Mouse (Mus musculus) liver, embryonic 13.5 days (tissue): ENCODE measurements around the gene Pxk. TPM values are rescaled to one million over a fixed set of nuclear protein-coding genes. Genes with fewer than 3 reads are reported as not detected.

Experiments used
- ATAC-seq: fragments of 200-750 bp; cut with Nextera tagmentation; 2 replicates; pipeline ENCODE4 v1.8.0; 2017; ENCODE audit warnings: low read depth, mild to moderate bottlenecking, moderate number of reproducible peaks, moderate library complexity
- DNase-seq: peaks from one replicate; pipeline ENCODE4 v3.0.0; 2022
- H3K27ac ChIP-seq: fragments of 300-500 bp; sonication (generic); 2 replicates; pipeline ENCODE4 v1.5.1; 2015; ENCODE audit warnings: moderate library complexity, mild to moderate bottlenecking, inconsistent platforms
- H3K27me3 ChIP-seq: fragments of 300-500 bp; sonication (generic); 2 replicates; pipeline ENCODE4 v1.6.1; 2015; ENCODE audit warnings: mild to moderate bottlenecking, inconsistent platforms
- H3K36me3 ChIP-seq: fragments of 300-500 bp; sonication (generic); 2 replicates; pipeline ENCODE4 v1.6.1; 2015; ENCODE audit warnings: mild to moderate bottlenecking, inconsistent platforms
- H3K4me1 ChIP-seq: fragments of 300-500 bp; sonication (generic); replicated peaks from 2 replicates; pipeline ENCODE4 v1.6.1; 2015; ENCODE audit warnings: inconsistent platforms
- H3K4me2 ChIP-seq: fragments of 300-500 bp; sonication (generic); 2 replicates; pipeline ENCODE4 v1.6.1; 2015; ENCODE audit warnings: inconsistent platforms, mild to moderate bottlenecking, moderate library complexity
- H3K4me3 ChIP-seq: fragments of 300-500 bp; sonication (generic); replicated peaks from 2 replicates; pipeline ENCODE4 v1.5.1; 2015; ENCODE audit warnings: mild to moderate bottlenecking, inconsistent platforms
- H3K9ac ChIP-seq: fragments of 300-500 bp; sonication (generic); 2 replicates; pipeline ENCODE4 v1.6.1; 2015; ENCODE audit warnings: mild to moderate bottlenecking, inconsistent platforms
- H3K9me3 ChIP-seq: fragments of 300-500 bp; sonication (generic); replicated peaks from 2 replicates; pipeline ENCODE4 v1.6.1; 2016; ENCODE audit warnings: inconsistent platforms
- WGBS: fragments of 180-500 bp; shearing (Covaris S2); methylation state at CpG from one replicate; pipeline ENCODE4 v1.1.7; 2015; ENCODE audit not compliant: insufficient replicate concordance; 5-methylcytosine and 5-hydroxymethylcytosine counted together
- polyA plus RNA-seq: library from polyadenylated mRNA; unstranded; fragments of >200 nt; fragmentation: Nextera tagmentation; extraction: Ambion mirVana; gene quantifications from 2 replicates; pipeline ENCODE4 v1.2.1, GENCODE M21; 2015

Gene Pxk
- 9.7 and 13.1 TPM in 2 replicates for polyA plus RNA-seq

GRCm38 (mm10) chr14:8097978-8098686 lies at the start of gene Pxk:
TSS of gene Pxk (plus strand) at chr14:8098211.
- peak; percentile 81 for DNase-seq
- Histone ChIP-seq H3K9me3 (no peaks in the 10 kb centered on the region), H3K27ac (peak within 1 kb of the TSS; percentile 54; the same call in 1 of the 2 replicates), H3K4me3 (peak within 1 kb of the TSS; percentile 81), H3K4me1 (peaks cover 39% of the 10 kb centered on the region), H3K4me2 (peak within 1 kb of the TSS; percentile 89), H3K9ac (peak within 1 kb of the TSS; percentile 82), H3K27me3 (no peaks in the 10 kb centered on the region), H3K36me3 (no peaks in the 10 kb centered on the region)
- peak; percentile 94 for ATAC-seq
- under 1% methylated on average over 79 of the region's 89 CpGs for WGBS

GRCm38 (mm10) chr14:8049334-8049733 lies 48.7 kb upstream of the Pxk start:
- no peak overlapping the region for H3K9ac ChIP-seq
- no peak overlapping the region for H3K4me3 ChIP-seq
- no peaks in the 10 kb centered on the region for H3K27me3 ChIP-seq
- ATAC-seq, result no peak
- no peak for DNase-seq
- 79% methylated on average over 10 of the region's 10 CpGs for WGBS
- H3K4me1 ChIP-seq, result no peaks in the 10 kb centered on the region
- no peak overlapping the region for H3K27ac ChIP-seq
- no peaks in the 10 kb centered on the region for H3K9me3 ChIP-seq
- no peaks in the 10 kb centered on the region for H3K36me3 ChIP-seq
- no peak overlapping the region for H3K4me2 ChIP-seq

GRCm38 (mm10) chr14:8051869-8052268 lies 46.1 kb upstream of the Pxk start:
- no peak for ATAC-seq
- WGBS, result 79% methylated on average over 2 of the region's 2 CpGs
- Histone ChIP-seq H3K4me2 (no peak overlapping the region), H3K36me3 (no peaks in the 10 kb centered on the region), H3K27me3 (no peaks in the 10 kb centered on the region), H3K9me3 (no peaks in the 10 kb centered on the region), H3K4me1 (no peaks in the 10 kb centered on the region), H3K4me3 (no peak overlapping the region), H3K9ac (no peak overlapping the region), H3K27ac (no peak overlapping the region)
- DNase-seq, result no peak

GRCm38 (mm10) chr14:8052661-8053060 lies 45.4 kb upstream of the Pxk start:
- H3K27ac ChIP-seq, result no peak overlapping the region
- ATAC-seq, result no peak
- H3K4me1 ChIP-seq, result no peaks in the 10 kb centered on the region
- H3K4me3 ChIP-seq, result no peak overlapping the region
- H3K36me3 ChIP-seq, result no peaks in the 10 kb centered on the region
- no peak for DNase-seq
- no peak overlapping the region for H3K9ac ChIP-seq
- no peak overlapping the region for H3K4me2 ChIP-seq
- 87% methylated on average over 7 of the region's 7 CpGs for WGBS
- no peaks in the 10 kb centered on the region for H3K9me3 ChIP-seq
- H3K27me3 ChIP-seq, result no peaks in the 10 kb centered on the region

GRCm38 (mm10) chr14:8054310-8055102 lies 43.5 kb upstream of the Pxk start:
- DNase-seq (no peak), ATAC-seq (no peak)
- Histone ChIP-seq H3K9ac (no peak overlapping the region), H3K27me3 (no peaks in the 10 kb centered on the region), H3K4me1 (no peaks in the 10 kb centered on the region), H3K36me3 (no peaks in the 10 kb centered on the region), H3K27ac (no peak overlapping the region), H3K9me3 (no peaks in the 10 kb centered on the region), H3K4me3 (no peak overlapping the region), H3K4me2 (no peak overlapping the region)
- 58% methylated on average over 17 of the region's 17 CpGs for WGBS

- no peak for ATAC-seq
- no peaks in the 10 kb centered on the region for H3K9me3 ChIP-seq
Observed at GRCm38 (mm10) chr14:8056076-8056475, 41.9 kb upstream of the Pxk start.

GRCm38 (mm10) chr14:8059938-8060337 lies 38.1 kb upstream of the Pxk start:
- Histone ChIP-seq H3K4me1 (peaks cover 30% of the 10 kb centered on the region), H3K9ac (no peak overlapping the region), H3K36me3 (no peaks in the 10 kb centered on the region), H3K27ac (no peak overlapping the region), H3K4me2 (no peak overlapping the region), H3K9me3 (no peaks in the 10 kb centered on the region), H3K27me3 (no peaks in the 10 kb centered on the region), H3K4me3 (no peak overlapping the region)
- 81% methylated on average over 7 of the region's 7 CpGs for WGBS
- DNase-seq, result no peak
- no peak for ATAC-seq

More at GRCm38 (mm10) chr14:8056076-8056475, 41.9 kb upstream of the Pxk start:
- H3K27me3 ChIP-seq, result no peaks in the 10 kb centered on the region
- no peak overlapping the region for H3K9ac ChIP-seq
- H3K4me3 ChIP-seq, result no peak overlapping the region
- no peaks in the 10 kb centered on the region for H3K36me3 ChIP-seq
- DNase-seq, result no peak
- no peak overlapping the region for H3K27ac ChIP-seq
- 73% methylated on average over 5 of the region's 5 CpGs for WGBS
- no peaks in the 10 kb centered on the region for H3K4me1 ChIP-seq
- H3K4me2 ChIP-seq, result no peak overlapping the region

- H3K4me1 ChIP-seq, result peaks cover 30% of the 10 kb centered on the region
- H3K9ac ChIP-seq, result no peak overlapping the region
- no peak overlapping the region for H3K27ac ChIP-seq
- no peak overlapping the region for H3K4me3 ChIP-seq
- H3K9me3 ChIP-seq, result no peaks in the 10 kb centered on the region
- ATAC-seq (0 out of 2 replicates have a peak, but pooled peaks have one; percentile 34), DNase-seq (no peak)
- no peaks in the 10 kb centered on the region for H3K27me3 ChIP-seq
- 16% methylated on average over 3 of the region's 3 CpGs for WGBS
- H3K36me3 ChIP-seq, result no peaks in the 10 kb centered on the region
- H3K4me2 ChIP-seq, result no peak overlapping the region
Observed at GRCm38 (mm10) chr14:8062076-8062475, 35.9 kb upstream of the Pxk start.

GRCm38 (mm10) chr14:8062537-8063301 lies 35.3 kb upstream of the Pxk start:
- Histone ChIP-seq H3K27me3 (no peaks in the 10 kb centered on the region), H3K4me2 (no peak overlapping the region), H3K4me3 (no peak overlapping the region), H3K36me3 (no peaks in the 10 kb centered on the region), H3K27ac (no peak overlapping the region), H3K4me1 (peaks cover 30% of the 10 kb centered on the region), H3K9me3 (no peaks in the 10 kb centered on the region), H3K9ac (no peak overlapping the region)
- WGBS, result 68% methylated on average over 3 of the region's 3 CpGs
- ATAC-seq (no peak), DNase-seq (no peak)

- Histone ChIP-seq H3K4me2 (no peak overlapping the region), H3K4me3 (no peak overlapping the region), H3K27ac (no peak overlapping the region), H3K36me3 (no peaks in the 10 kb centered on the region), H3K9ac (no peak overlapping the region), H3K4me1 (peaks cover 30% of the 10 kb centered on the region), H3K27me3 (no peaks in the 10 kb centered on the region), H3K9me3 (no peaks in the 10 kb centered on the region)
- DNase-seq (no peak), ATAC-seq (peak; percentile 89)
- 38% methylated on average over 8 of the region's 8 CpGs for WGBS
Observed at GRCm38 (mm10) chr14:8063835-8064785, 33.9 kb upstream of the Pxk start.
